Mouse (Mus musculus) lung, postnatal 36 days (tissue): Measurements from ENCODE around the gene Arid3b.

ENCODE experiments used
- DNase-seq: peaks from one replicate; pipeline ENCODE4 v3.0.0; 2022; ENCODE audit warnings: mixed read lengths

Gene Arid3b

DNA sequence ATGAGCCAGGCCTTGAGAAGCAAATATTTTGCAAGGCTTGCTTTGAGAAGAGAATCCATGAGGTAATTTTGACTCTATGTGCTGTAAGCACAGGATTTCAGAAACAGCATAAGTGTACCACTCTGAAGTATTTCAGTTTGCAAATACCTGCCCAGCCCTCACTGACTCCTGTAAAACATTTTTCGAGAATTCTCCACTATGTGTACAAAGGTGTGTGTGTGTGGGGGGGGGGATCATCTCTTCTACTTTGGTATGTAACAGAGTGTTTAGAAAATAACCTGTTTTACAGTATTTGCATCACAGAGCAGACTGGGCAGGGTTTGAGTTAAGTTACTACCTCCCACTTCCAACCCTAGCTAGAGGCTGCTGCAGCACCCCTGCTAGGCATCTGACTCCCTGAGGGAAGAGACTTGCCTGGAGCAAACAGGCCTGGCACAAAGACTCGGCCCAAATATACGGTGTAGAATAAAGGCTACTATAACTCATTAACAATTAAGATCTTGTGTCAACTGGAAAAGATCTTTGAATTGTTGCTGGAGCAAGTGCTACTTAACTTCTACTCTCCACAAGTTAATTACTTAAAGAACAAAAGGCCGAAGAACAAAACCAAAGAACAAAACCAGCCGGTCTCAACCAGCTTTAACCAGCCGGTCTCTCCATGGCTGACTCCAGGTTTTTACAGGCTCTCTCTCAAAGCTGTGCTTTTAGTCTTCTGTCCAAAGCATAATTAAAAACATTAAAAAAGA lies 6.6 kb downstream of the Arid3b start:
- no peak for DNase-seq

DNA sequence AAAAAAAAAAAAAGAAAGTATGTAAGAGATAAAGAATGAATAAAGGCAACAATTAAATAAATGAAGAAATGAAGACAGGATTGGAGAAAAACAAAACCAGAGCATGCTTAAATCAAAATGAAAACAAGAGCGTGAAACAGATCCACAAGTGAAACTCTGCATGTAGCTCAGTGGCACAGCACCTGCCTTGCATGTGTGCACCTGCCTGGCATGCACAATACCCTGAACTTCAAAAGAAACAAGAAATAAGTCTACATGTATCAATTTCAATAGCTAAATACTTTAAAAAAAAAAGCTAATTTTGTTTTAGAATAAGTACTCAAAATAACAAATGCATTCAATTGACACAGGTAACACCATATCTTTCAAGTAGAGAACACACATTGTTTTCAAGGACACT lies 13.2 kb downstream of the Arid3b start:
- no peak for DNase-seq

DNA sequence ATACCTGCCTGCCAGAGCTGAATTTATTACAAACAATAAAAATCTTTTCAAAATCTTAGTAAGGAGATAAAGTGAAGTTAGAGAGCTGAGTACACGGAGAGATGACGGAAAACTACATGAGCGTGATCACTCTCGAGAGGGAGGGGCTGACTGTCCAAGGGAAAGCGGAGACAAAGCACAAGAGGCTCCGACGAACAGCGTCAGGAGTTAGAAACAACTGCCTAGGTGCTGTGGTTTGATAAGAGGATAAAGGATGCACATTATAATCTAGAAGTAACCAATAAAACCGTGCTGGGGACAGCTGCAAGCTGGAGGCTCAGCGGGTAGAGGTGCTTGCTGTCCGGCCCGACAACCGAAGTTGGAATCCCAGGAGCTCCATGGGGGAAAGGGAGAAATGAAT lies 13.8 kb downstream of the Arid3b start:
- no peak for DNase-seq

DNA sequence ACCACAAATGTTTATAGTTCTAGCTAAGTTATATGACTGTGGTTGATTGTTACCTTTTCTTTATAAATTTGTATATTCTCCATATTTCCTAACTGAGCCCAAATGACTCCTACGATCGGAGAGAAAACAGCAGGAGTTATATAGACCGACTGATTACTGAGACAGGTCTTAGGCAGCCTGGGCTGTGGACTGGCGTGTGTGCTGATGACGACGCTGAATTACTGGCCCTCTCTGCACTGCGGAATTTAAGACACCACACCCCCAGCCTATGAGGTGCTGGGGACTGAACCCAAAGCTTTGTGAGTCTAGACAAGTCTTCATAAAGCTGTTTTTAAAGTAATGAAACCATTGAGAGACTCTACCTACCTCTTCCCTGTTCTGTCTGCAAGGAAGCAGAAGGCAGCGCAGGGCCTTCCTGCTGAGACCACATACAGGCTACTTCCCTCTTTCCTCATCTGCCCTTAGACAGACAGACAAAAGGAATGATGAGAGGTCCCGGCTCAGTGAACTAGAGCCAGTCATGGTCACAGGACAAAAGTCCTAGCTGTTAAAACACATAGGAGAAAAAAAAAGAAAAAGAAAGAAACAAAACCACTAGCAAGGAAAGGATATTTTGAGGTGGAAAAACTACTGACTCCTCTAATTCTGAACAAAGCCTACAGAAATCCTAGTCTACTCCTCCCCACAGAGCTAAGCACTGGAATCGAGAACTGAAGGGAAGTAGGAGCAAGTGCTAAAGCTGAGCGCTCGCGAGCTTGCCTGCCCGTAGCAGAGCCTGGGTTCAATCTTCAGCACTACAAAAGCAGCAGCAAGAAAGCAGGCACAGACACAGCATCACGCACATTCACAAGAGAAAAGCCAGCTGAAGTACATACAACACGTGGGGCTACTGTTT lies 16.2 kb downstream of the Arid3b start:
- DNase-seq = no peak

DNA sequence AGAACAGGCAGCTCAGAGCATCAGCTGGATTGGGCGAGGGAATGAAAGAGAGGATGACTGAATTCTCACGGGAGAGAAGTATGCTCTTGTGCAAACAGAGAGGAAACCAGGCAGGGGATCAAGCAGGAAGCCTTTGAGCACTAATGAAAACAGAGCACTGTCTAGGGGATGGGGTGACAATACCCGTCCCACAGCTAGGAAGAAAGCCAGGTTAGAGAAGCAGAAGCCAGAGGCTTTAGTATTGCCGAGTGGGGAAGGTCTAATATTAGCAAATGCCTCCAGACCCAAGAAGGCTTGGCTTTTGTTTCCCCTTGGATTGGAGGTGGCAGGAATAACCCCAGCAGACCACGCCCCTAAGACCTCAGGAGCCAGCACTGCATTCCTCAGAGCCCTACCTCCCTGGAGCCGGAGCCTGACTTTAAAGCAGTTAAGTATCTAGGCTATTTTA lies 19.3 kb downstream of the Arid3b start:
- peak; percentile 70 for DNase-seq

DNA sequence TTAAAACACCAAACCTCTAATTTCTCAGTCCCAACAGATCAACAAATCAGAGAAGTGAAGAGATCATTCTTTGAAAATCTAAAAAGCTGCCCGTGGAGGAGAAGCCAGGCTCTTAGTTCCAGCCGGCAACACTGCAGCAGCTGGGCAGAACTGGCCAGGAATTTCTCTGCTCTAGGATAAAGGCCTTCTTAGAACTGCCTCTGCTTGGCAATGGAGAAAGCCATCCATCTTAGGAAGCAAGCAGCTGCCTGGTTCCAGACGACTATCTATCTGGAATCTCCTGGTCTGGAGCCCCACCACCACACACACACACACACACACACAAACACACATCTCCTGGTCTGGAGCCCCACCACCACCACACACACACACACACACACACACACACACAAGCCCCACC lies 21.7 kb downstream of the Arid3b start:
- DNase-seq = no peak

DNA sequence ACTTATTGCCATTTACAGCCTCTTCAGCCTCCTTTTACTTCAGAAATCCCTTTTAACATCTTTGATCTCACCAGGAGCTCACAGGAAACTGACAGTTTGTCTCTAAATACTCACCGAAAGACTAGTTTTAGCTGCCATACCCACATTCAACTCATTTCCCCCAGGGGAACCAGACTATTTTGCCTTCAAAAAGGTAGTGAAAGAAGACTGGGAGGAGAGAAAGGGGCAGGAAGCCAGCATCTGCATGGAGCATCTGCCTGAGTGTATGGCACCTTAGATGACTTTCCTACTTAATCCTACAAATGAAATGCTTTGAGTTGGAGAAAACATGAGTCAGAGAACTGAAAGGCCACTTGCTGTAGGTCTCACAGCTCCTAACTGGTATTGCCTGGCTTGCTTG lies 22.6 kb downstream of the Arid3b start:
- no peak for DNase-seq

DNA sequence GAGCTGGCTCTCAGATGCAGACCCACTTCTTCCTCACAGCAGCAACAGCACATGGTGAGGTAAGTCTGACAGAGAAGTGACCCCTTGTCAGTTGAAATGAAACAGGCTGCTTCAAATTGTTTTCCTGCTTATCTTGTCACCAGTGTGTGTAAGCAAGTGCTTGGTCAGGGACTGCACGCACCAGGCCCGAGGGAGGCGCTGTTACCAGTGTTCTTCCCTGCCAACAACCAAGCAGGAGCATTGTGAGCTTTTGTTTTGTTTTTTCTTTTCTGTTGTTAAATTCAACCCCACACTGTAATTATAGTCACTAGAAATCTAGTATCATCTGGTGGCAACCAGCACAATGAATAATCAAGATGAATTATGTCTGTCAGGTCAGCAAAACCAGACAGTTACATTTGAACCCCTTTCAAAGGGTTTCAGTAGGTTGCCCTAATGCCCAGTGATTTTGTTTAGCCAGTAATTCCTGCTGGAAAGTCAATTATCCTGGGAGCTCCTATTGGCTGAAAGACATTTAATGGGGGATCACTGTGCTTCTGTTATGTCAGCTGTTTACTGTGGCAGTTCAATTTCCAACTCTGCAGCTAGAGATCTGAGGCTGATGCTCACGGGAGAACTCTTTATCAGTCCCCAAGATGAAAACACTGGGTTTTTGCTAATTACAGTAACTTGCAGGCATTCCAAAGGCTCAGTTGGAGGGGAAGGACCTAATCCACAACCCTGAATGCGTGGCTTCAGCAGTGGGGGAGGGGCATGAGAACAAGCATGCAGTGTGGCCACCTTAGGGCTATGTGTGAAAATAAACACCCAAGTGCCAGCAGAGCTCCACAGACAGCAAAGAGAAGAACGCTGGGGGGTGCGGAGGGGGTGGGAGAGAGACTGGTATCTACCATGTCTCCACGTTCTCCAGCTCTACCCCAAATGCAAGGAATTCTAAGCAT lies 24.5 kb downstream of the Arid3b start:
- DNase-seq = no peak

DNA sequence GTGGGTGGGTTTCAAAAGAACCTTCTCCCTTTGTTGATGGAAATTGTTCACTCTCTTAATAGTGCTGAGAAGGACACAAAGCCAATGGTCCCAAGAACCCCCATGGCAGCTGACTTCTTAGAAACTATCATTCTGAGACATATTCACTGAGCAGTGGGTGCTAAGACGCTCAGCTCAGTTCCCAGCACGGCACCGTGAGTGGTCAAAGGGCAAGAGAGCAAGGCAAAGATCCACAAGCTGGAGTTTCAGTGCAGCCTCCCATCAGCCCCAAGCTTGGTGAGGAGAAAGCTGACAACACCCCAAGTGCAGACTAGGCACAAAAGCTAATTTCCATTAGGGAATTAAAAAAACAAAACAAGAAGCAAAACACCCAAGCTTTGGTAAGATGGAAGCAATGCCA lies 25.9 kb downstream of the Arid3b start:
- no peak for DNase-seq

DNA sequence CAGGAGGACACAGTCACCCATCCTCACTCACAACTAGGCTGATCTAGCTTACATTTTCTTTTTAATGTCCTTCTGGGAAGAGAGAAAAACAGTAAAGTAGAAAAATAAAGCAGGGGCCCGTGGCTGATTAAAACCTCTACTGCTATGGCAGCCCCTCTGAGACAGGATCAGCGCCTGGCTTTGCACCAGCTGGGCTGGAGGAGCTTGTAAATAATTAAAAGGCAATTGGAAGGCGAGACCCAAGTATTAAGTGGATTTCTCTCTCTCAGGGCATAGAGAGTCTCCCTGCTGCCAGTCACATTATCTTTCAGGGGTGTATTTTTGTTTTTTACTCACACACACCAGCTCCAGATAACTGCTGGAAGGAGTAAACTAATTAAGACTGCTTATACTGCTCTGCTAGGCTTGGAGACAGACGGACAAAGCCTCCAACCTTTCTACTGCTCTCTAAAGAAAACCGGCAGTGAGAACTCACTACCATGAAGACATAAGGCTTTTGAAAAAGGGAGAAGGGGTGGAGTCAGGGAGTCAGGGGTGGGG lies 27.8 kb downstream of the Arid3b start:
- DNase-seq = no peak

DNA sequence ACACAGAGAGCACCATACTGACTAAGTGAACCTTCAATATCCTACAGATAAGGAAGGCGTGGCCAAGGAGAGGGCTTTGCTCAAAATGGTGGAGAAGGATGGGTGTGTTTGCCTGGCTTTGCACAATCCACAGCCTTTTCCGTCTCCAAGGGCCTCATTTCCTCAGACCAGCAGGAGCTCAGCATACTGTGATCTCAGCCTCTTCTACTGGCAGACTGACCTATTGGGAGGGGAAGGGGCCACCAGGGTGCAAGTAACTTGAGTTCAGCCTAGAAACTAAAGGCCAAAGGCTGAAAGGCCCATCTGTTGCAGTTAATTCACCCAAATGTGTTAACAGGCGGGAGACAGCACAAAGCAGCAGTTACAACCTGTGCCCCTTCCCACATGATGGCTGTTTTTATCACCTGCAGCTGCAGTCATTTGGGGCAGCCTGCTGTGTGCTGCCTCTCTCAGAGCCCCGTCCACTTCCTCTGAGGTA lies 29.4 kb downstream of the Arid3b start:
- DNase-seq = no peak

DNA sequence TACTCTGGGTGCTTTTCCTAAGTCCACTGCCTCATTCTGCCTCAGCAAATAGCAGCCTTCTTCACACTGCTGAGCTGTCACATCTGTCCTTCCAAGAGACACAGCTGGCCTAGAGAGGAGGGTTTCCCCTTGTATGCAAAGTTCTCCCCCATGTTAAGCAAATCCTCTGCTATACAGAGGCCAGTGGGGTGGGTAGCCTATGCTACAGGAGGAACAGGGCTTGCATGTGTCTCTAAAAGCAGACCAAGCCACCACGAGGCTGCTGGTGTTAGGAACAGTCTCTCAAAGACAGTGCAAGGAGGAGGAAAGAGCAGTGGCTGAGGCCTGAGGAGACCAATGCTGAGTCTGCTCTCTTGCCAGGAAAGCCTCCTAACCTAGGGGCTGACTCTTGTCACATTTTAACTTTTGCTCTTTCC lies 30.5 kb downstream of the Arid3b start:
- no peak for DNase-seq

DNA sequence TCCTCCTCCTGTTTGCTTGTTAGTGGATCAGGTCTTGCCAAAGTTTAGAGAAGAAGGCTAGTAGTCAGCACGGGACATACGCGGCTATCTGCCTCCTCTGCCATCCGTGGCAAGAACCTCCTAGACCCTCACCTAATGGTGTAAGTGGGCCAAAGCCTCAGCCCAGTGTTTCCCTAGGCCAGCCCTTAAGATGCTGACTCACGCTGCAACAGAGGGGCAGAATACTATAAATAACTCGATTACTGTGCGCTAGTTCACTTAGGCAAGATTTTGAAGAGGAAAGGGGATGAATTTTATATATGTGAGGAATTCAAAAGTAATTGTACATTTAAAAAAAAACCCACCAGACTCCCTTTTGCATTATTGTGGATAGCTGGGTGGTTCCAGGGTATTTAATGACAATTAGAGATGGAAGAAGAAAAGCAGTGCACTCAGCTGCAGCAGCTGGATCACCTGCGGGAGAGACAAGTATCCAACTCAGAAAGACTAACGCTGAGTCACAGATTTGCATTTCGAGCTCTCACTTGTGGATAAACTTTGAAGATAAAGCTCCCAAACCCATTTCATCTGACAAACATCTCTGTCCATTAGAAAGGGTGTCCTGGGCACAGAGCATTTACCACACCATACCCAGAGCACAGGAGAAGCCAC lies 31.4 kb downstream of the Arid3b start:
- no peak for DNase-seq

DNA sequence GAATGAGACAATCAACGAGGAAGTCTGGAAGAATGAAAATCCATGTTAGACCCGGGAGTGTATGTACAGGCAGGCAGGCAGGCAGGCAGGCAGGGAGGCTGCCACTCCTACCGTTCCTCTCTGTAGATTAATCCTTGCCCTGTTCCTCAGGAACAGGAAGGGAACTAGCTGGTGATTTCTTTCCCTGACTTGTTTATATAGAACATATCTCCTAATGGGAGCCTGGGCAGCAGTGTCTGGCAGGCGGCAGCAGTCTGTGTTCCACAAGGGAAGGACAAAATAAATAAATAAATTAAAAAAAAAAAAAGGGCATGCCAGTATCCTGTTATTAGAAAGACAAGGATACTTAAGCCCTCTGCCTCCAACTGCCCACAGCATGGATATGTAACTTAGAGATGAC lies 32.8 kb downstream of the Arid3b start:
- peak; percentile 69 for DNase-seq

DNA sequence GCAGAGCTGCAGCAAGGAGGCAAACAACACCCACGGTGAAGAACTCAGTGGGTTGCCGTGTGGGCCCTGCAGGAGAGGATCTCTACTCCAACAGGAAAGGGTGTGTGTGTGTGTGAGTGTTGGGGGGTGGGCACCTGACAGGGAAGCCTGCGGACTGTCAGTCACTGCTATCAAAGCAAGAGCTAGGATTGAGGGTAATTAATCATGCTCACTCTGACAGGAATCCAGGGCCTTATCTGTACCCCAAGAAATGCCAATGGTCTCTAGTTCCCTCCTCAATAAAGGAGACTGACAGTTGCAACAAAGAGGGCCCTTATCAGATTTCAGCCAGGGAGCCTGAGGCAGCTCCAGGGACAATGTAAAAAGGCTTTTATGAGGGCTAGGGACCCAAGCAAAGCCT lies 33.5 kb downstream of the Arid3b start:
- no peak for DNase-seq

DNA sequence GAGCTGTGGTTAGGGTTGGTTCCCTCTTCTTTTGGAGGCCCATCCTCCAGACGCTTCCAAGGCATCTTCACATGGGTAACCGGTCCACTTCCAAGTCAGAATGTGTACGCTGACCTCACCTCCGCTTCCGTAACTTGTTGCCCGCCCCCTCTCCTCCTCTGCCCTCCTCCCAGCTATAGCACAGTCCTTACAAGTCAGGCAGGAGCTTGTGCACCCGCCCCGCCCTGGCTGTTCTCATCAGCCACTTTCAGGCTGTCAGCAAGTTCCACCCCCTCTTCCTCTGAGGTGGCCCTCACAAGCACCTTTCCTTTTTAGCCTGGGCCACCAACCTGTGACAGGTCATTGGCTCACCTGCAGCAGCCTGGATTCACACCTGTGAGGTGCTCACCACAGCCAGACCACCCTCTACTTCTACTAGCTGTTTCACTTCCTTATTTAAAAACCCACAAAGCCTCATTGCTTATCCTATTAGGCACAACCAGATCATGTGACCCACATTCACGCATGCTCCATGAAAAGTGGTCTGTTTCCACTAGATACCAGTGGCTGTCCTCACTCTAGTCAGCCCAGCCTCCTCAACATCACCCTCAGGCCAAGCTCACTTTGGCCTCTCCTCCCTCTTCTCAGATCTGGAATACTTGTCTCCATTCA lies 36.1 kb downstream of the Arid3b start:
- peak; percentile 60 for DNase-seq

DNA sequence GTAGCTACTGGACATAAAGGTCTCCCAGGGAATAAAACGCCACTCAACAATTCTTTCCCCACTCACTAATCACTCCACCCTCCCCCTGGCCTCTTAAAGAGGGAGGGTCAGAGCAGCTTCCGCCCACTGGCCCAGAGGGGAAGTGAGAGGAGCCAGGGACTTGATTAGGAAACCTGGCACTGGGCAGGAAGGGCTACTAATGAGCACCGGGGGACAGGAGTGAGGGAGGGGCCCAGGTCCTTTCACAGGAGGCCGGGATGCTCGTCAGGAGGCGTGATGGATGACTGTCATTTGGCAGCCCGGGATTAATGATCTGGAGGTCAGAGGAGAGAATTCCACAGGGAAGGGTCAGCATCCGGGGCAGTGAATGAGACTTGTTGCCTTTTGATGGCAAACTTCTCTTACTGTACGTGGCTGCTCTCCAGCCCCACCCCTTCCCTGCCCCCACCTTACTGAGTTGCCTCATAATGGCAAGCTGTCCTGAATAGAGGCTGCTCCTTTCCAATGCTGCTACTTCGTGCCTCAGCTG lies 37.8 kb downstream of the Arid3b start:
- peak; percentile 58 for DNase-seq

DNA sequence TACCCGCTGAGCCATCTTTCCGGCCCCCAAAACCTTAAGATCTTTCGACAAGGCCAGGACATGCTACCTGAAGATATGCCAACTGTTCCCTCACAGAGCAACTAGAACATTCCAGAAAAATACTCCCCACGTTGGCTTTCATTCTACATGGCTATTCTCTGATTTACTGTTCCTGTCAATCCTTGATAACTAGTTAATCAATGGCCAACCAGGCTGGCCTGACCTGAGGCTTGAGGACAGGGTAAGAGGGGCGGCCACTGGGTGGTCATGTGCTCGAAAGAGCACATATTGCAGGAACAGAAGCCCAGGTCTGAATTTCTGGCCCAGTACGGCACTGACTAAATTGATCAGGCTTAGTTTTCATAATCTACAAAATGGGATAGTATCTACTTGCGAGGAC lies 39.1 kb downstream of the Arid3b start:
- DNase-seq = no peak

DNA sequence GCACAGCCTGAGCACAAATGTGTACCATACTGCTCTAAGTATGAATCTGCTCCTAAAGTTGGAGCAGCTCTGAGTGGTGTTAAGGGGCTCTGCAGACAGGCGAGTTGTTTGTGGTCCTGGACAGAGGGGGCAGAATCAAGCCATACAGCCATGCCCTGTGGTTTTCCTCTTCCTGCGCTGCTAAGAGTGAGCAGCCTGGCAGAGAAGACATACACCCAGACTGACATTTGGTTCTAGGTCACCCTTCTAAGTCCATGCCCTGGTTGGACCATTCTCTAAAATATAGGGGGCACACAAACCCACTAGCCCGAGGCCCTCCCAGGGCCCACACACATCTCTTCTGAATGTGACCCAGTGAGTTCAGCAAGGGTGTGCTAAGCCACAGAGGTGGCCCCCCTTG lies 46.9 kb downstream of the Arid3b start:
- no peak for DNase-seq

DNA sequence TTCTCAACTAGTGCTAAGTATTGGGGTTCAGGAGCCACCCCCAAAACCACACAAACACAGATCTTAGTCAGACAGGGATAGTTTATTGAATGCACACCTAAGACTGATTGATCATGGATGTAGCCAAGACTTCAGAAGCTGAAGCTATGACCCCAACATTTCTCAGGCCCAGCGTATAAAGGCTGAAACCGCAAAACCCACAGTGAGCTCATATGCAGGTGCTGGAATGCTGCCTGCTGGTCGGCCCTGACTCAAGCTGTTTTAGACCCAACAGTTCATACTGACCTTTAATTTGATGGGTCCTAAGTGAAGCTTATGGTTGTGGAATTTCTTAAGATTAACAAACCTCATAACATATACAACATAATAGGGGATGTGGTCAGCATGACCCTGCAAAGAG lies 53.9 kb downstream of the Arid3b start:
- no peak for DNase-seq

DNA sequence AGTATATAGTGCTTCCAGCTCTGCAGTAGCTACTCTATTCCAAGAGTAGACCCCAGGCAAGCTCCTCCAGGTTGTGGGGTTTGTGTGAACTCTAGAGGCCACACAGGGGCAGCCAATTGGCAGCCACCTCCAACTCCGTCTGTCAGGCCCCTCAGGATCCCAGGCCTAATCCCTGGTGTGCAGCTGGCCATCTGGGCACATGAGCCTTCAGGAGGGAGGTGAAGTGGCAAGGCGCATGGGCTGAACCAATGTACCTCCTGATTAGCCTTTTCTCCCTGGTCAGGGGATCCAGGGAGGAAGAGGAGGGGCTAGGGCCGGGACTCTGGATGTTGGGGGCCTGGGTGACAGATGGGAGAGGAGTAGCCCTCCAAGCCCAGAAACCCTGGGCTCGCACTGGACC lies 60.9 kb downstream of the Arid3b start:
- DNase-seq = no peak
